Mouse (Mus musculus): ENCODE measurements around the gene Cobl. TPM values are rescaled to one million over a fixed set of nuclear protein-coding genes. Genes with fewer than 3 reads are reported as not detected.

The Cobl gene
- polyA plus RNA-seq, 1 experiment: 0.01 TPM

DNA sequence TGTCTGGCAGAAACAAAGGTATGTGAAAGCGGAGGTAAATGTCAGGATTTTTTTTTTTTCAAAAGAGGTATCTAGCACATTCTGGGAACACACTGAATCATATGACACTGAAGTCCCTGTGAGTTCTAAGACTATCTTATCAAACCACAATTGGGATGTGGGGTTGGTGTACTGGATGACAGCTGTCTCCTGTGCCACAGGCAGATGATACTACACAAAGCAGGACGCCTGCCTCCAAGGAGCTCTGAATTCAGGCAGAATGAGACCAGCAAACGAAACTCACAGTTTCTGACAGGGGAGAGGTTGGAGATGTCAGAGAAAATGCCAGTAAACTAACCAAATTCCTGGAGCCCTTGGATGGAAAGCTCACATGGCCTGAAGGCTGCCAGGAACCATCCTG lies 5.9 kb downstream of the Cobl start:
- TF ChIP-seq GATA1 (IDR thresholded peaks at IDR 0.05; ENCODE audit: low read length) (no peak), TAL1 (IDR thresholded peaks at IDR 0.05; ENCODE audit: low read length) (no peak)

DNA sequence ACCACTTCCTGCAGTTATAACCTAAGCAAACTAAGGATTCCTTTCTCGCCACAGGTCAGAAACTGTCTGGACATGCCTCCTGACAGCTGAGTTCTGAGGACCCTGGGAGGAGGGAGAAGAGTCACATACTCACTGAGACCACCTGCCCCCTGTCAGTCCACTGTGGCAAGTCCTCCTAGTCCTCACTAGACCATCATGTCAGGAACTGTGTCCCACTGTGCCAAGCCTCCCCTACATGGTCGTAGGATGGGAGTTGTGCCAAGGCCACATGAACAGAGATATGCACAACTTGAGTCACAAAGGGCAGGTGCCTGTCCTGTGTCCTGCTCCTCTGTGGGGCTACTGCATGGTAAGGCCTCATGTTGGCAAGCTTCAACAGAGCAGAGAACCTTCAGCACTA lies 6.4 kb downstream of the Cobl start:
- no peaks in the 10 kb centered on the region for H3K27me3 ChIP-seq (ENCODE audit: control insufficient read depth)
- no peak overlapping the region for H3K4me3 ChIP-seq (replicated peaks)
- no peaks in the 10 kb centered on the region for H3K9me3 ChIP-seq (ENCODE audit: control insufficient read depth, low read length)
- H3K4me1 ChIP-seq (ENCODE audit: control insufficient read depth): no peaks in the 10 kb centered on the region
- H3K36me3 ChIP-seq (ENCODE audit: control insufficient read depth): no peaks in the 10 kb centered on the region
- no peak for TF ChIP-seq TAL1 (IDR thresholded peaks at IDR 0.05; ENCODE audit: low read length)
- TF ChIP-seq GATA1 (IDR thresholded peaks at IDR 0.05; ENCODE audit: low read length): no peak

More for the DNA sequence above, 5.9 kb downstream of the Cobl start:
- H3K27me3 ChIP-seq (ENCODE audit: control insufficient read depth): peaks cover 3% of the 10 kb centered on the region
- H3K4me3 ChIP-seq (replicated peaks): no peak overlapping the region
- no peaks in the 10 kb centered on the region for H3K4me1 ChIP-seq (ENCODE audit: control insufficient read depth)
- no peaks in the 10 kb centered on the region for H3K36me3 ChIP-seq (ENCODE audit: control insufficient read depth)
- no peaks in the 10 kb centered on the region for H3K9me3 ChIP-seq (ENCODE audit: control insufficient read depth, low read length)

DNA sequence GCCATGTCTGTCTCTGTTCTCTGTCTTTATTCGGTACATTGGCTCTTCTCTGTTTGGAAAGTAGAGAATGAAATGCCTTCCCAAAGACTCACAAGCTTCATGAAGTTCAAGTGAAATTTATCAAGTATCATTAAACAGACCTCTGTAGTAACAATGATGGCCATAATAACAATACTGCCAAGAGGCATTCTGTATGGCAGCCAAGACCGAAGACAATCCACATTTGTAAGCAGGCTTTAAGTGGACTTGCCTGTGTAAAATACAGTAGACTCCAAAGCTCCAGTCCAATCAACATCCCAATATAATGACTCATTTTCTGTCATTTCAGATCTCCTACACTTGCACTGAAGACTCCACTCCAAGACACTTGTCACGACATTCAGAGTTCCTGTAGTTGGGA lies 16.7 kb downstream of the Cobl start:
- H3K36me3 ChIP-seq (ENCODE audit: control insufficient read depth): no peaks in the 10 kb centered on the region
- no peaks in the 10 kb centered on the region for H3K4me1 ChIP-seq (ENCODE audit: control insufficient read depth)
- no peak for TF ChIP-seq TAL1 (IDR thresholded peaks at IDR 0.05; ENCODE audit: low read length)
- no peak for TF ChIP-seq GATA1 (IDR thresholded peaks at IDR 0.05; ENCODE audit: low read length)
- no peak overlapping the region for H3K4me3 ChIP-seq (replicated peaks)
- H3K27me3 ChIP-seq (ENCODE audit: control insufficient read depth): no peaks in the 10 kb centered on the region
- H3K9me3 ChIP-seq (ENCODE audit: control insufficient read depth, low read length): no peaks in the 10 kb centered on the region

DNA sequence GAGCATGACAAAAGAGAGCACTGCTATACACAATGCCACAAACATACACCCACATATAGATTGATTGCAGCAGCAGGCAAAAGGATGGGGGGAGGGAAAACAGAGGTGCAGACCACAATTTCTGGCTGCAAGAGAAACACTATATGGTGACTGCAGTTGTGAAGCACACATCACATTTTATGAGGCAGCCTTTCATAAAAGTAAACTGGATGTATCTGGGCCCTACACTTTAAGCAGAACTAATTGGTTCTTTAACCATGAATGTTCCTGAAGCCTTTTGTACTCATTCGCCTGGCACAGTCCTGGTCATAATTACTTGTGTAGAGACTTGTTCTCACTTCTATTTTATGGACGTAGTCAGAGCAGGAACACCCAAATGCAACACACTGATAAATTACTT lies 19.5 kb downstream of the Cobl start:
- H3K9me3 ChIP-seq (ENCODE audit: control insufficient read depth, low read length): no peaks in the 10 kb centered on the region
- TF ChIP-seq GATA1 (IDR thresholded peaks at IDR 0.05; ENCODE audit: low read length): no peak
- no peak for TF ChIP-seq TAL1 (IDR thresholded peaks at IDR 0.05; ENCODE audit: low read length)

DNA sequence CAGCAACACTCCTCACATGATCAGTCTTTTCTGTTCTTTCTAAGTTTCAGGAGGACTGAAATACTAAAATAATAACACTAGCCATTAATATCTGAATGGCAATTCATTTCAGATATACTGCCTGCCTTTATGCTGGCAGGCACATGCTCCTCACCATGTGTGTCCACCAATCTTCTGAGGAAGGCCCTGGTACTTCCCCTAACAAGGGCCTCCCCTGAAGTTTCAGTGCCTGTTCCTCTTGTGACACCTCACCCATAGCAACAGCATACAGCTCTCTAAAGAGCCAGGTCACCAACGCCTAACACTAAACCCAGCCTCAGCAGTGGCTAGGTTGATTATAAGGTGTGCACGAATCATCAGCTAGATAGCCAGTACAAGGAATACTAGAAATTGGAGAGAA lies 20.5 kb downstream of the Cobl start:
- no peak overlapping the region for H3K4me3 ChIP-seq (replicated peaks)
- TF ChIP-seq TAL1 (IDR thresholded peaks at IDR 0.05; ENCODE audit: low read length): no peak
- TF ChIP-seq GATA1 (IDR thresholded peaks at IDR 0.05; ENCODE audit: low read length): no peak
- no peaks in the 10 kb centered on the region for H3K9me3 ChIP-seq (ENCODE audit: control insufficient read depth, low read length)
- no peaks in the 10 kb centered on the region for H3K36me3 ChIP-seq (ENCODE audit: control insufficient read depth)
- H3K27me3 ChIP-seq (ENCODE audit: control insufficient read depth): no peaks in the 10 kb centered on the region
- H3K4me1 ChIP-seq (ENCODE audit: control insufficient read depth): no peaks in the 10 kb centered on the region

More for the DNA sequence above, 19.5 kb downstream of the Cobl start:
- Histone ChIP-seq H3K4me1 (ENCODE audit: control insufficient read depth) (no peaks in the 10 kb centered on the region), H3K36me3 (ENCODE audit: control insufficient read depth) (no peaks in the 10 kb centered on the region), H3K27me3 (ENCODE audit: control insufficient read depth) (no peaks in the 10 kb centered on the region), H3K4me3 (replicated peaks) (no peak overlapping the region)

DNA sequence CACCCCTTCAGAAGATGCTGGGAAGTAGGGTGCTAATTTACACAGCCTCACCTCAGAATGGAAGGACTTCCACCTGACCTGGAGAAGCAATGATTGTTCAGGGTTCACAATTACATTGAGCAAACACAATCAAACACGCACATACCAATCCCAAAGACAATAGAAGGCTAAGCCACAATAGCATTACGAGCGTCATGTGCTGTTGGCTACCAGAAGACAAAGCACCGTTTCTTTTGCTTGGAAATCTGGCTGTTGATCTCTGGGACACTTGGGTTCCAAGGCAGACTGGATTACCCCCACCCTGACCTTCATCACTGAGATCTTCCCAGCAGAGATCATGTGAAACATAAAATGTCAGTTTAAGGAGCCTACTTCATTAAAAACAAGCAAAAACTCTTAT lies 21.1 kb downstream of the Cobl start:
- no peak for TF ChIP-seq GATA1 (IDR thresholded peaks at IDR 0.05; ENCODE audit: low read length)
- no peak for TF ChIP-seq TAL1 (IDR thresholded peaks at IDR 0.05; ENCODE audit: low read length)
- H3K4me3 ChIP-seq (replicated peaks): no peak overlapping the region
- no peaks in the 10 kb centered on the region for H3K36me3 ChIP-seq (ENCODE audit: control insufficient read depth)
- H3K4me1 ChIP-seq (ENCODE audit: control insufficient read depth): no peaks in the 10 kb centered on the region
- H3K27me3 ChIP-seq (ENCODE audit: control insufficient read depth): no peaks in the 10 kb centered on the region
- H3K9me3 ChIP-seq (ENCODE audit: control insufficient read depth, low read length): no peaks in the 10 kb centered on the region

DNA sequence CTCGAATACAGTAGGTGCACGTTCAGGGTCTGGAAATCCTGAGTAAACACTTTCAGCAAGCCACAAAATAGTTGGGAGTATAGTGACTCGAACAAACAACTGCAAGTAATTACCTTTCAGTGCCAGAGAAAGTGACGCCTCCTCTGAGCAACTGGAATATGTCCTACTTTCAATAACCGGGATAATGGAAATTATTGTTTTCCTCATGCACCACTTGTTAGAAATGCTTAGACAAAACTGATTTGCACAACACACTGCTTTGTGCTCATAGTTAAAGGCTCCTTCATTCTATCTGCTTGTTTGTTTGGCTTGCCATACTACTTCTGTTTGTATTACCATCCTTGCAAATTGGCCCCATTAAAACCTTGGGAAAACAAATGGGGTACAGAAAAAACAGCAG lies 21.6 kb downstream of the Cobl start:
- TF ChIP-seq TAL1 (IDR thresholded peaks at IDR 0.05; ENCODE audit: low read length) (no peak), GATA1 (IDR thresholded peaks at IDR 0.05; ENCODE audit: low read length) (no peak)
- Histone ChIP-seq H3K9me3 (ENCODE audit: control insufficient read depth, low read length) (no peaks in the 10 kb centered on the region), H3K4me3 (replicated peaks) (no peak overlapping the region), H3K36me3 (ENCODE audit: control insufficient read depth) (no peaks in the 10 kb centered on the region), H3K27me3 (ENCODE audit: control insufficient read depth) (no peaks in the 10 kb centered on the region), H3K4me1 (ENCODE audit: control insufficient read depth) (no peaks in the 10 kb centered on the region)

DNA sequence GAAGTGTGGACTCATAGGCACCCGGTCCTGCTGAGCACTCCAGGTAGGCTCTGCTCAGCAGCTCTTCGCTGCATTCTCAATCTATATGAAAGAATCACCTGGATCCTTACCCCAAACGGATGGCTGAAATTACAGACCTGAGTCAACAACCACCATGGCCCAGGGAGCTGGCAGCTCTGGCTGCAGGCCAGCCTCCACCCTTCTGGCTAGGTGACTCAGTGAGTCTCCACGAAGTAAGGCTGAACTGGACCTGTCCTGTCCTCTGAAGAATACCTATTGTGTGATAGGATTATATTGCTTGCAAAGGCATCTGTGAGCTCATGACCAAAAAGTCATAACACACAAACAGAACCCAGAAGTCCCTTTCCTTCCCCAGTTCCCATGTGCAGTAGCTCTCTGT lies 22.5 kb downstream of the Cobl start:
- no peaks in the 10 kb centered on the region for H3K4me1 ChIP-seq (ENCODE audit: control insufficient read depth)
- TF ChIP-seq GATA1 (IDR thresholded peaks at IDR 0.05; ENCODE audit: low read length): no peak
- no peak for TF ChIP-seq TAL1 (IDR thresholded peaks at IDR 0.05; ENCODE audit: low read length)
- no peak overlapping the region for H3K4me3 ChIP-seq (replicated peaks)
- no peaks in the 10 kb centered on the region for H3K9me3 ChIP-seq (ENCODE audit: control insufficient read depth, low read length)
- H3K36me3 ChIP-seq (ENCODE audit: control insufficient read depth): no peaks in the 10 kb centered on the region
- no peaks in the 10 kb centered on the region for H3K27me3 ChIP-seq (ENCODE audit: control insufficient read depth)

DNA sequence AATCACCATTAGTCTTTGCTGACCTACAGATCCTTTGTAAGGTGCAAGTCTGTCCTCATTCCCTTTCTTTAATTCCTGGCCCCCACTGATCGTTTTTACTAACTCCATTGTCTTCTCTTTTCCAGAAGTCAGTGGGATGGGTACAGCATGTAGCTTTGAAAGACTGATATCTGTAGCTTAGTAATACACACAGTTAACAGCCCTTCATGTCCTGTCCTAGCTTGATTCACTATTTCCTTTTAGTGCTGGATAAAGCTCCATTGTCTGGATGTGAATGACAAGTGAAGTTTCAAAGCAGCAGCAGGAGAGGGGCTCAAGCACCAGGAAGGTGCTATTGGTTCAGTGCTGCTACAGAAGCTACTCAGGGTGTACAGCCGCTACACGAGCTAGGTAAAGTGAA lies 28.9 kb downstream of the Cobl start:
- TF ChIP-seq GATA1 (IDR thresholded peaks at IDR 0.05; ENCODE audit: low read length): no peak
- no peak for TF ChIP-seq TAL1 (IDR thresholded peaks at IDR 0.05; ENCODE audit: low read length)
- no peaks in the 10 kb centered on the region for H3K36me3 ChIP-seq (ENCODE audit: control insufficient read depth)
- no peaks in the 10 kb centered on the region for H3K27me3 ChIP-seq (ENCODE audit: control insufficient read depth)
- no peaks in the 10 kb centered on the region for H3K9me3 ChIP-seq (ENCODE audit: control insufficient read depth, low read length)
- no peak overlapping the region for H3K4me3 ChIP-seq (replicated peaks)
- no peaks in the 10 kb centered on the region for H3K4me1 ChIP-seq (ENCODE audit: control insufficient read depth)

DNA sequence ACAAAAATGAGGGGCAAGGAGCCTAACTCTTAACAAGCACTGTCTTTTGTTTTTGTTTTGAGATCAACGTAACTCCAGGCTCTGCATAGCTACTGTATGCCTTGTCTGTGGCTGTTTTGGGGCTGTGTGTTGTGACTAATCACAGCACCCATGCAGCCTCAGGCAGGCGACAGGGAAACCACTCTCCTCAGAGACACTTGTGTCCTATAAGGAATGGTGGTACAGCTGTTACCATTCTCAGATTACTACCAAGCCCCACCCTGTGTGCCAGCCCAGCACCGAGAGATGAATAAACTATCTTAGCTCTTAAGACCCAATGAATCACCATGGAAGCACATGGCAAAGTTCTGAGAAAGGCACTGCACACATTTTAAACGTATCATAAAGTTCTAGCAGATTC lies 29.7 kb downstream of the Cobl start:
- TF ChIP-seq TAL1 (IDR thresholded peaks at IDR 0.05; ENCODE audit: low read length) (no peak), GATA1 (IDR thresholded peaks at IDR 0.05; ENCODE audit: low read length) (no peak)
- no peaks in the 10 kb centered on the region for H3K36me3 ChIP-seq (ENCODE audit: control insufficient read depth)
- H3K4me1 ChIP-seq (ENCODE audit: control insufficient read depth): no peaks in the 10 kb centered on the region
- H3K9me3 ChIP-seq (ENCODE audit: control insufficient read depth, low read length): no peaks in the 10 kb centered on the region
- H3K27me3 ChIP-seq (ENCODE audit: control insufficient read depth): no peaks in the 10 kb centered on the region
- H3K4me3 ChIP-seq (replicated peaks): no peak overlapping the region
